Mouse (Mus musculus) frontal cortex, adult (tissue): ENCODE measurements around the gene Rap1gap2.

Experiments used
- ATAC-seq: cut with Nextera tagmentation; 2 replicates; pipeline ENCODE4 v1.9.2; 2017; ENCODE audit warnings: mild to moderate bottlenecking, moderate library complexity, mixed read lengths; ENCODE audit not compliant: low TSS enrichment

Rap1gap2 gene

GRCm38 (mm10) chr11:74502485-74502884, 108.2 kb downstream of the Rap1gap2 start:
- no peak for ATAC-seq

DNA sequence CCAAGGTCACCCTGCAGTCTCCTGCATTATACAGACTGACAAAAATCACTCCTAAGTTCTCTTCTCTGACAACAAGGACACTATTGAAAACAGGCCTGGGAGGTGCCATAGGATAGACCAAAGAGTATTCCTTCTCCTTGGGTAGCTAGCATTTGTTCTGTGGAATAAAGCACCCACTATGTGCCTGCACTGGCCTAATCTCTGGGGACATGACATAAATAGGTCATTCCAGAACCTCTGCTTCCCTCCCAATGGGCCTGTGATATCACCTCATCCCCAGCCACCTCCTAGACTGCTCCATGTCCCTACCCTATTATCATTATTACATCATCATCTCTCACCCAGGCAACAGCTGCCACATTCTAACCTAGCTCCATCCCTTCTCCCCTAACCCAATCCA, 108.7 kb downstream of the Rap1gap2 start:
- no peak for ATAC-seq

DNA sequence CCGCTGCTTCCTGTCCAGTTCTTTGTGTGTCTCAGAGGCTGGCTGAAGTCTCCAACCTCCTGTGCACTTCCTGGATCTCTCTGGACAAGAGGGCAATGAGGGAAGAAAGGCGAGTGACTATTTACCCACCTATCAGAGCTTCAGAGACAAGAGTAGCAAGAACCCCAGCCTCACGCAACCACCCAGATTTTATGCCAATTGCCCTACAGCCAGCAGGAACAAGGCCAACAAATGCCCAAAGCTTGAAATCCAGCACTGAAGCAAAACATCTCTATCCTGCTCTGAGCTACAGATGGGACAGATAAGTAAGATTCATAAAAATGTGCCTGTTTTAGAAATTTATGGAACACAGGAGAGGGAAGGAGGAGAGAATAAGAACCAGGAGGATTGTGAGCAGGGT, 109.7 kb downstream of the Rap1gap2 start:
- no peak for ATAC-seq

GRCm38 (mm10) chr11:74499521-74500099, 111.1 kb downstream of the Rap1gap2 start:
- peak; percentile 80 for ATAC-seq

- no peak for ATAC-seq
Measured at GRCm38 (mm10) chr11:74499058-74499457, 111.7 kb downstream of the Rap1gap2 start.

GRCm38 (mm10) chr11:74496581-74496980, 114.1 kb downstream of the Rap1gap2 start:
- ATAC-seq, result no peak

- ATAC-seq, result no peak
Measured at GRCm38 (mm10) chr11:74493936-74494335, 116.8 kb downstream of the Rap1gap2 start.

- ATAC-seq, result no peak
Measured at GRCm38 (mm10) chr11:74493172-74493862, 117.4 kb downstream of the Rap1gap2 start.

- ATAC-seq, result no peak
Measured at GRCm38 (mm10) chr11:74491130-74491529, 119.6 kb downstream of the Rap1gap2 start.

DNA sequence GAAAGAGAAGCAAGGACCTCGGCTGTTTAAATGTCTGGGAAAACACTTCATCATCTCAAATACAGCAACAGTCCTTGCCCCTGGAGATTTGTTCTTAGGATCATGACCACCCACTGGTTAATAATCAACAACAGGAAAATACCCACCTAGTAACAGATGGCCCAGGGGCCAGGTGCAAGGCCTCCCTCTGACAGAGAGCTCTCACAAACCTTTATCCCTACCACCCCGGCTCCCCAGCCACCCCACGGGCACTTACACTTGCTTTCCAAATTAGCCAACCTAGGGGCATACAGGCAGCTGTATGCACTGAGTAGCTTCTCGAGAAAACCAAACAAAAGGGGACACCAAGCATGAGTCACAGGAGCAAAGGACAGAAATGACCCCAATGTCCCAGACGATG, 121.5 kb downstream of the Rap1gap2 start:
- ATAC-seq, result no peak

DNA sequence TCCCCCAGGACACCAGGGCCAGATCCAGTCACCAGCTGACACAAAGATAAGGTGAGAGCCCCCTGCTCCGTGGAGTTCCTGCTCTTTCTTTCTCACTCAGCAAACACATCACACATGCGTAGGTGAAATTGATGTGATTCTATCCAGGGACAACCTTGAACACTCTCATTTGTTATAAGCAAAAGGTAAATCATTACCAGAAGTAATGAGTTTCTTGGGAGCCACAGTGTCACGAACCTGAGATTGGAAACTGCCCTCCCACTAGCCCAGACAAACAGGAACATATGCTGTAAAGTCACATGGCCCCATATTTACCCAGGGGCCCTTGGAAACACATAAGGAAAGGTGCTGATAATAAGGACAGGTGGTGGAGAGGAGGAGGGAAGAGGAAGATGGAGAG, 122.8 kb downstream of the Rap1gap2 start:
- no peak for ATAC-seq

DNA sequence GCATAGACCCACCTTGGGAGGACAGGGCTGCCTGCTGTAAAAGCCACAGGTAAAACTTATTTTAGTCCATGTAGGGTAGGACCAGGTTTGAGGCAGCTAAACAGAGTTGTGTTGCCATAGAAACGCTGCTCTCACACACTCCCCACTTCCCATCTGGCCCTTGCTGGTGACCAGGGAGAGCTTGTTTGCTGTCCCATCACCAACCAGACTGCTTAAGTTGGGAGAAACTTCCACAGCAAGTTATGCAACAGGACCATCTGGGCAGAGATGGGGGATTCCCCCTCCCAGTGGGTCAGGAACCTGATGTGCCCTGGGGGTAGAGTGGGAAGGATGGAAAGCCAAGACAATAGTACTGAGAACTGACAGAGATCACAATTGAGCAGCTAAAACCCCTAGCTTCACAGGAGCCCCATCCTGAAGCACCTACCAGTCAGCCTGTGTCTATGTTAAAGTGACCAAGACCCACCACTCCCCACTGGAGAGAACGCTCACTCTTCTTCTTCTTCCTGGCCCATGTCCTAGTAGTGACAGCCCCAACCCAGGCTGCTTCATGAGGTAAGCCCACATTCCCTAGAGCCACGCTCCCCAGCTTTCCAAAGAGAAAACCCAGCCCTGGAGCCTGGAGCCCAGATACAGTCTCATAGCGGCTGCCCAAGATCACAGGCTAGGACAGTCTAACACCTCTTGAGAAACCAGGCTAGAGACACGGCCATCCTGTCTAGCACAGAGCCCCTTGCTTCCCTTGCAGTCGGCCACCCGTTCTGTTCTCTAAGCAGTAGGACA, 125.1 kb downstream of the Rap1gap2 start:
- ATAC-seq, result peak; percentile 81

GRCm38 (mm10) chr11:74483871-74484270, 126.8 kb downstream of the Rap1gap2 start:
- ATAC-seq, result no peak

DNA sequence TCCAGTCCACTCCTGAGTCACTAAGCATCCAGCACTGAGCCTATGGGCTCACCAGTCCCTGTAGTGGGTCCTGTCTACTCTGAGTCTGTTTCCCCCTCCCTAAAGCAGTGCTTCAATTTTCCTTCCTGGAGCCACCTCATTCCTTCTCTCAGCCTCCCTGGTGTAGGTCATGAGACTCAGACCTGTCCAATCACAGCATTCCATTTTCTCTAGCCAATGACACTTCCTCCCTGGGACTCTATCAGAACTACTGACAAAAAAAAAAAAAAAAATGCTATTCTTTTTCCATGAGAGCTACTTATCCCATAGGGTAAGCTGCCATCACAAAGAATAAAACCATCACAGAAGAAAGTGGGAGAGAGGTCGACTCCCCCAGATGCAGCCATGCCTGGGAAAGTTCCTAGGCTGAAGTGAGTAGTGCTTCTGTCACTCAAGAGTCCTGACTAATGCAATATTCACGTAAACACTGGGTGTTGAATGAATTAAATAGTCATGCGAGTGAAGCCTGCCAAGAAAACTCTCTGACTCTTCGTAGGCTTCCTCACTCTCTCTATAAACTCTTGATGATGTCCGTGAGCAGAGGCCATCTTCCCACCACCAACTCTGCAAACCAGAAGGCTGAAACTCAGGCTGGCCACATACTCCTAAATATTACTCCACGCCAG, 127.4 kb downstream of the Rap1gap2 start:
- no peak for ATAC-seq

DNA sequence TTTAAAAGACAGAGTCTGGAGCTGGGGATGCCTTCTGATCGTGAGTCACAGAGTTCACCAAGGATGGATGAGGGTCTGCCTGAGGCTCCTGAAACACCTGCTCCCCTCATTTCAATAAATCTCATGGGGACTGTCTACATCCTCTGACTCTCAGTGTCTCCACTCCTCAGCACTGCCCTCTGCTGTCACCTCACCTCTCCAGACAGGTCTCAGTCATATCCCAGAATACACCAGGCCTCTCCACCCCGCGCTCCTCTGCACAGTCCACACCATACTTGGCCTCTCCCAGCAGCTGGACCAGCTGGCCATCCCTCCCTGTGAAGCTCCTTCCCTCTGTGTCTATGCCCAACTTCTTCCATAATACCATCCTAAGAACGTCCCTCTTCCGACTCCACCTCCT, 128.9 kb downstream of the Rap1gap2 start:
- ATAC-seq, result no peak

DNA sequence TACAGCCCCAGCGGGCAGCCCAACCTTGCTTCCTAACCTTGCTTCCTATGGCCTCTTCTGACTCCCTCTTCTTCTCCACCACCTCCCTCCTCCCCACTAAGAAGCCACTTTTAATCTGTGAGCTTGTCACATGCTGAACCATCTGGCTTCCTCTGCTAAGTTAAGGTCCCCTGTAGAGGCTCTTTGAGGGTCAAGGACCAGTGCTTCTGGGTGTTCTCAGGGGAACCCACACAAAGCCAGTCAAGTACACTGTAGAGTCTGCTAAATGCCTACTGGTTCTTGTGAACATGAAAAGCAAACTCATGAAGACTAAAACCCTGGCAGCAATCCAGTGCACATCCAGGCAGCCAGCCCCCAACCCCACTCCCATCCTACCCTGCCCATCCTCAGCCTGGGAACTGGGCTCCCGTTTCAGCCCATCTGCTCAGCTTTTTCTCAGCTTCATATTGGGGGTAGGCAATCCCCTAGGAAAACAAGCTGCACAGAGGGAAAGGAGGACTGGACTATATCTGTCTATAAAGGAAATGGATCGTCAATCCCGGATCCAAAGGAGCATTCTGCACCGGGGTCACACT, 130.9 kb downstream of the Rap1gap2 start:
- ATAC-seq, result no peak

- no peak for ATAC-seq
Measured at GRCm38 (mm10) chr11:74478877-74479276, 131.8 kb downstream of the Rap1gap2 start.

- ATAC-seq, result no peak
Measured at GRCm38 (mm10) chr11:74472671-74473070, 138.0 kb downstream of the Rap1gap2 start.

DNA sequence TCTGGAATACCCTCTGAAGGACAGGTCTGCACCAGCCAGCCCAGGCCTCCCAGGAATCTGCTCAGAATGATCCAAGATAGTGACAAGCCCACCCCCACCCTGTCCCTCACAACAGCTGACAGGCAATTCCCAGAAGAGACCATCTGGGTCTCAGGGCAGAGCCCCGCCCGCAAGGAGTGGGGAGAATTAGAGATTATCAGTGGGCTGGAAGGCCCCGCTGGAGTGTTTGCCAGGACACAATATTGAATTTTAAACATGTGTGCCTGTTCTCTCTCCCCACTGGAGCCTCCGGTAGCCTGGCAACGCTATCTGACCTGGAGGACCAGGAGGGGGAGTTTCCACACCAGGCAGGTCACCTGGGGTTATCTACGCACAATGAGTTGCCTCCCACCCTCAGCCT, 142.5 kb downstream of the Rap1gap2 start:
- ATAC-seq, result no peak

- ATAC-seq, result no peak
Measured at GRCm38 (mm10) chr11:74465712-74466111, 145.0 kb downstream of the Rap1gap2 start.

- 0 out of 2 replicates have a peak, but pooled peaks have one; percentile 15 for ATAC-seq
Measured at GRCm38 (mm10) chr11:74464181-74464977, 146.3 kb downstream of the Rap1gap2 start.
